In the genomic region with DNA sequence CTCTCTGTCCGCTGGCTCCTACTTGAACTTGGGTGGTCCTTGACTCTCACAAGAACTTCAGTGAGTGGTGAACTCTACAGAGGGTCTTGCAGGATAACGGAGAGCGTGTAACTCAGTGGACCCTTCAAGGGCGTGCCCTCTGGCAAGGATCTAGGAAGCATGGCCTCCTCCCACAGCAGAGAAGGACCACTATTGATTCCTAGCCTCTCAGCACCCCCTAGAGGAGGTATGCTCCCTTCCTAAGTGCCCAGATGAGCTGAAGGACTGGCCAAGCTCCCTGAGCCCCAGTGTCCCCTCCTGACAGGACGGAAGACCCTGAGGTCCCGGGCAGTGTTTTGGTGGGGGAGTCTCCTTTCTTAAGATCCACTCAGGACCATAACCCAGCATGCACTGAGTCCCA, we compare ENCODE assay signal across 9 mouse cellular contexts. TPM values are rescaled to one million over a fixed set of nuclear protein-coding genes. Genes with fewer than 3 reads are reported as not detected.
A peak's percentile ranks its signal among the peaks of the same experiment; 100 is the strongest.
DNase-seq lines count a peak whose midpoint lies in the region; ATAC-seq and TF ChIP-seq lines count a peak whose summit lies in the region.
"Had no signal": no experiment of that assay in that cellular context is flagged by ENCODE, and none has a peak within 500 bp of the region (broad histone marks: within the 10 kb centered on the region; RNA-seq: fewer than 3 reads in every experiment).

No protein-coding gene starts in this region.

- no peak overlapping the region for H3K4me3 ChIP-seq in midbrain, embryonic 11.5 days (ENCODE audit: low read depth, low read length)
- H3K4me3 ChIP-seq in midbrain, embryonic 15.5 days, result no peak overlapping the region
- no peak overlapping the region for H3K4me3 ChIP-seq in kidney, embryonic 16.5 days (ENCODE audit: low read length)
- no peak overlapping the region for H3K4me3 ChIP-seq in stomach, postnatal 0 days (ENCODE audit: low read depth, low read length)
- no peak overlapping the region for H3K4me3 ChIP-seq in midbrain, embryonic 13.5 days (replicated peaks)

- TF ChIP-seq EP300 in stomach, postnatal 0 days (optimal IDR thresholded peaks at IDR 0.05), result no peak

- no peaks in the 10 kb centered on the region for H3K9me3 ChIP-seq in midbrain, embryonic 11.5 days (ENCODE audit: control insufficient read depth, low read length)
- no peaks in the 10 kb centered on the region for H3K9me3 ChIP-seq in midbrain, embryonic 15.5 days
- no peaks in the 10 kb centered on the region for H3K9me3 ChIP-seq in kidney, embryonic 16.5 days (ENCODE audit: low read length)
- H3K9me3 ChIP-seq in stomach, postnatal 0 days (ENCODE audit: control insufficient read depth, low read length), result no peaks in the 10 kb centered on the region
- H3K9me3 ChIP-seq in midbrain, embryonic 13.5 days, result no peaks in the 10 kb centered on the region

- no peaks in the 10 kb centered on the region for H3K27me3 ChIP-seq in midbrain, embryonic 11.5 days (ENCODE audit: control insufficient read depth, insufficient read depth, low read length)
- no peaks in the 10 kb centered on the region for H3K27me3 ChIP-seq in midbrain, embryonic 15.5 days (replicated peaks)
- H3K27me3 ChIP-seq in kidney, embryonic 16.5 days (ENCODE audit: insufficient read depth, low read length), result no peaks in the 10 kb centered on the region
- no peaks in the 10 kb centered on the region for H3K27me3 ChIP-seq in stomach, postnatal 0 days (ENCODE audit: control insufficient read depth, insufficient read depth, low read length)
- no peaks in the 10 kb centered on the region for H3K27me3 ChIP-seq in midbrain, embryonic 13.5 days

- no peaks in the 10 kb centered on the region for H3K36me3 ChIP-seq in midbrain, embryonic 11.5 days (ENCODE audit: control insufficient read depth, insufficient read depth, low read length)
- no peaks in the 10 kb centered on the region for H3K36me3 ChIP-seq in midbrain, embryonic 15.5 days (replicated peaks)
- no peaks in the 10 kb centered on the region for H3K36me3 ChIP-seq in kidney, embryonic 16.5 days (ENCODE audit: insufficient read depth, low read length)
- H3K36me3 ChIP-seq in stomach, postnatal 0 days (ENCODE audit: control insufficient read depth, insufficient read depth, low read length), result no peaks in the 10 kb centered on the region
- H3K36me3 ChIP-seq in midbrain, embryonic 13.5 days, result peaks cover 7% of the 10 kb centered on the region; the same call in 1 of the 2 replicates

- no peak overlapping the region for H3K9ac ChIP-seq in midbrain, embryonic 11.5 days (ENCODE audit: low read length)
- no peak overlapping the region for H3K9ac ChIP-seq in midbrain, embryonic 15.5 days
- H3K9ac ChIP-seq in kidney, embryonic 16.5 days (replicated peaks; ENCODE audit: low read length), result no peak overlapping the region
- H3K9ac ChIP-seq in stomach, postnatal 0 days (ENCODE audit: low read length), result no peak overlapping the region
- H3K9ac ChIP-seq in midbrain, embryonic 13.5 days (replicated peaks), result no peak overlapping the region

- H3K27ac ChIP-seq in midbrain, embryonic 11.5 days (ENCODE audit: low read depth, low read length), result no peak overlapping the region
- no peak overlapping the region for H3K27ac ChIP-seq in midbrain, embryonic 15.5 days
- H3K27ac ChIP-seq in kidney, embryonic 16.5 days (ENCODE audit: low read length), result no peak overlapping the region
- no peak overlapping the region for H3K27ac ChIP-seq in stomach, postnatal 0 days (replicated peaks)
- no peak overlapping the region for H3K27ac ChIP-seq in midbrain, embryonic 13.5 days

- TF ChIP-seq CTCF in stomach, postnatal 0 days (IDR thresholded peaks at IDR 0.05; ENCODE audit: low read depth), result peak; percentile 74

- H3K4me1 ChIP-seq in midbrain, embryonic 11.5 days (ENCODE audit: control insufficient read depth, insufficient read depth, low read length), result peaks cover 5% of the 10 kb centered on the region; the same call in 1 of the 2 replicates
- H3K4me1 ChIP-seq in midbrain, embryonic 15.5 days, result peaks cover 2% of the 10 kb centered on the region; the same call in 1 of the 2 replicates
- peaks cover 8% of the 10 kb centered on the region; the same call in 1 of the 2 replicates for H3K4me1 ChIP-seq in kidney, embryonic 16.5 days (ENCODE audit: insufficient read depth, low read length)
- no peaks in the 10 kb centered on the region for H3K4me1 ChIP-seq in stomach, postnatal 0 days (replicated peaks; ENCODE audit: control insufficient read depth, insufficient read depth)
- peaks cover 17% of the 10 kb centered on the region for H3K4me1 ChIP-seq in midbrain, embryonic 13.5 days (replicated peaks)

- no peak overlapping the region for H3K4me2 ChIP-seq in midbrain, embryonic 11.5 days
- no peak overlapping the region for H3K4me2 ChIP-seq in midbrain, embryonic 15.5 days
- no peak overlapping the region for H3K4me2 ChIP-seq in kidney, embryonic 16.5 days (replicated peaks; ENCODE audit: low read depth, low read length)
- no peak overlapping the region for H3K4me2 ChIP-seq in stomach, postnatal 0 days (replicated peaks; ENCODE audit: low read depth)
- H3K4me2 ChIP-seq in midbrain, embryonic 13.5 days (replicated peaks), result no peak overlapping the region

- 87% methylated on average over 6 of the region's 6 CpGs for WGBS in midbrain, embryonic 11.5 days
- WGBS in midbrain, embryonic 15.5 days, result 88% methylated on average over 6 of the region's 6 CpGs
- WGBS in kidney, embryonic 16.5 days, result 84% methylated on average over 6 of the region's 6 CpGs
- WGBS in stomach, postnatal 0 days, result 79% methylated on average over 6 of the region's 6 CpGs
- 82% methylated on average over 6 of the region's 6 CpGs for WGBS in midbrain, embryonic 13.5 days

- no peak for ATAC-seq in midbrain, embryonic 11.5 days (ENCODE audit: low FRiP score)
- no peak for ATAC-seq in midbrain, embryonic 15.5 days (replicated peaks)
- peak; percentile 36; the same call in 1 of the 2 replicates for ATAC-seq in kidney, embryonic 16.5 days (ENCODE audit: low FRiP score, low TSS enrichment)
- no peak for ATAC-seq in stomach, postnatal 0 days (ENCODE audit: low FRiP score, low TSS enrichment)
- ATAC-seq in midbrain, embryonic 13.5 days, result no peak

- DNase-seq in embryo, embryonic 10 days (ENCODE audit: low spot score), result peak; percentile 27
- DNase-seq in embryo, embryonic 9.5 days (ENCODE audit: extremely low spot score), result no peak
- peak; percentile 64 for DNase-seq in midbrain, embryonic 11.5 days (ENCODE audit: low spot score, missing footprints)
- no peak for DNase-seq in stomach, postnatal 0 days (ENCODE audit: low spot score)
- DNase-seq in right cerebral cortex, postnatal 10 days (ENCODE audit: low spot score in 2 of 2), result no peak

RNA-seq across cellular contexts. Expression of gene Ppfia4, which starts 10.1 kb away (rescaled TPM):
- polyA plus RNA-seq in midbrain, embryonic 11.5 days (2014; fragmentation: Nextera tagmentation; extraction: Ambion mirVana), result 1.9 and 2.6 TPM in 2 replicates
- polyA plus RNA-seq in midbrain, embryonic 15.5 days (2015; fragmentation: Nextera tagmentation; extraction: Ambion mirVana), result 18.9 and 20.4 TPM in 2 replicates
- polyA plus RNA-seq in kidney, embryonic 16.5 days (2015; fragmentation: Nextera tagmentation; extraction: Ambion mirVana), result 3.6 and 3.9 TPM in 2 replicates
- polyA plus RNA-seq in stomach, postnatal 0 days (2015; fragmentation: Nextera tagmentation; extraction: Ambion mirVana), result 2.8 TPM in 2 replicates
- 6.5 and 7.0 TPM in 2 replicates for polyA plus RNA-seq in midbrain, embryonic 13.5 days (2015; fragmentation: Nextera tagmentation; extraction: Ambion mirVana)

RNA-seq across cellular contexts. Expression of gene Myog, which starts 32.8 kb away (rescaled TPM):
- polyA plus RNA-seq in midbrain, embryonic 11.5 days (2014; fragmentation: Nextera tagmentation; extraction: Ambion mirVana), result not detected in 2 replicates
- 0.10 TPM in 1 of 2 replicates, not detected in the other for polyA plus RNA-seq in midbrain, embryonic 15.5 days (2015; fragmentation: Nextera tagmentation; extraction: Ambion mirVana)
- polyA plus RNA-seq in kidney, embryonic 16.5 days (2015; fragmentation: Nextera tagmentation; extraction: Ambion mirVana), result 2.4 and 3.4 TPM in 2 replicates
- 2.7 and 5.0 TPM in 2 replicates for polyA plus RNA-seq in stomach, postnatal 0 days (2015; fragmentation: Nextera tagmentation; extraction: Ambion mirVana)
- polyA plus RNA-seq in midbrain, embryonic 13.5 days (2015; fragmentation: Nextera tagmentation; extraction: Ambion mirVana), result not detected in 2 replicates
- polyA plus RNA-seq: large intestine, adult 2 months had no signal

RNA-seq across cellular contexts. Expression of gene Tmem183a, which starts 39.2 kb away (rescaled TPM):
- polyA plus RNA-seq in midbrain, embryonic 11.5 days (2014; fragmentation: Nextera tagmentation; extraction: Ambion mirVana), result 128 and 137 TPM in 2 replicates
- polyA plus RNA-seq in midbrain, embryonic 15.5 days (2015; fragmentation: Nextera tagmentation; extraction: Ambion mirVana), result 144 and 147 TPM in 2 replicates
- polyA plus RNA-seq in kidney, embryonic 16.5 days (2015; fragmentation: Nextera tagmentation; extraction: Ambion mirVana), result 79.0 and 88.8 TPM in 2 replicates
- 64.9 and 65.6 TPM in 2 replicates for polyA plus RNA-seq in stomach, postnatal 0 days (2015; fragmentation: Nextera tagmentation; extraction: Ambion mirVana)
- polyA plus RNA-seq in midbrain, embryonic 13.5 days (2015; fragmentation: Nextera tagmentation; extraction: Ambion mirVana), result 128 TPM in 2 replicates

Comparison
In these comparisons a context has a peak if more than half of its experiments do, and no peak if none do; other contexts are left out.
1. DNase-seq: peak in embryo, embryonic 10 days (single experiment) and midbrain, embryonic 11.5 days (single experiment); none in embryo, embryonic 9.5 days (single experiment), stomach, postnatal 0 days (single experiment) and right cerebral cortex, postnatal 10 days (0 of 2).